Mouse (Mus musculus): Measurements from ENCODE around the gene Lman2l. TPM values are rescaled to one million over a fixed set of nuclear protein-coding genes. Genes with fewer than 3 reads are reported as not detected.

The Lman2l gene
- total RNA-seq, 2 experiments from 2014 or later, result 37.8 to 40.5 TPM

- no peak for DNase-seq (ENCODE audit: extremely low spot score in 1 of 2, low spot score in 2 of 2)
- intact Hi-C loops (cut with DNase I), result no loop called here
These were observed 65.5 kb downstream of the Lman2l start for GRCm38 (mm10) chr1:36379582-36379981.

GRCm38 (mm10) chr1:36378880-36379279 is 66.2 kb downstream of the Lman2l start:
- intact Hi-C loops (cut with DNase I), result no loop called here
- no peak for DNase-seq (ENCODE audit: extremely low spot score in 1 of 2, low spot score in 2 of 2)

- intact Hi-C loops (cut with DNase I), result no loop called here
- DNase-seq (ENCODE audit: extremely low spot score in 1 of 2, low spot score in 2 of 2), result no peak
These were observed 72.9 kb downstream of the Lman2l start, which contains the start of gene Fer1l5 for GRCm38 (mm10) chr1:36371934-36372845. TSS of gene Fer1l5 (plus strand) at chr1:36372291.

- no peak for DNase-seq (ENCODE audit: extremely low spot score in 1 of 2, low spot score in 2 of 2)
- intact Hi-C loops (cut with DNase I), result no loop called here
These were observed 74.2 kb downstream of the Lman2l start for GRCm38 (mm10) chr1:36370918-36371317.

Other genes starting within 250 kb of the Lman2l start
- 10 to 100 TPM; 41.2 to 43.8 TPM for gene Uggt1, start 200.6 kb downstream of the Lman2l start, total RNA-seq (2021)
- under 1 TPM; 0.54 to 0.69 TPM for gene Neurl3, start 170.6 kb downstream of the Lman2l start, total RNA-seq (2021)
- 10 to 100 TPM in 1 of 2 experiments, 1 to 10 TPM in 1; 9.8 to 10.5 TPM for gene Arid5a, start 137.5 kb downstream of the Lman2l start, total RNA-seq (2021)
- 10 to 100 TPM; 55.3 to 55.9 TPM for gene Kansl3, start 76.1 kb downstream of the Lman2l start, total RNA-seq (2021)
- gene Fer1l5, start 73.0 kb downstream of the Lman2l start, total RNA-seq (2021), result not detected
- 10 to 100 TPM; 12.7 to 13.7 TPM for gene Cnnm4, start 26.3 kb upstream of the Lman2l start, total RNA-seq (2021)
- gene Cnnm3, start 66.6 kb upstream of the Lman2l start, total RNA-seq (2021), result 10 to 100 TPM; 30.3 to 34.1 TPM
- gene Ankrd23, start 91.6 kb upstream of the Lman2l start, total RNA-seq (2021), result 1 to 10 TPM; 5.3 to 5.8 TPM
- under 1 TPM in 1 of 2 experiments, not detected in 1; 0.49 TPM for gene Gm42417, start 94.2 kb upstream of the Lman2l start, total RNA-seq (2021)
- gene Ankrd39, start 102.2 kb upstream of the Lman2l start, total RNA-seq (2021), result 10 to 100 TPM; 13.4 to 18.1 TPM
- gene Sema4c, start 113.1 kb upstream of the Lman2l start, total RNA-seq (2021), result 10 to 100 TPM; 20.9 to 27.4 TPM
- under 1 TPM in 1 of 2 experiments, not detected in 1; 0.69 TPM for gene Fam178b, start 237.9 kb upstream of the Lman2l start, total RNA-seq (2021)
- gene Cox5b, start 246.2 kb upstream of the Lman2l start, total RNA-seq (2021), result 100 to 1,000 TPM; 610 to 632 TPM